Mouse (Mus musculus) CH12.LX (cell line): ENCODE data around the gene Tspan3. TPM values are rescaled to one million over a fixed set of nuclear protein-coding genes. Genes with fewer than 3 reads are reported as not detected.

ENCODE experiments used
- DNase-seq: peaks from one replicate; pipeline ENCODE4 v3.0.0-alpha.2; 2013; ENCODE audit errors: extremely low read depth
- H3K27ac ChIP-seq: 2 replicates; pipeline ENCODE4 v1.5.1; 2012; ENCODE audit warnings: low read depth, mild to moderate bottlenecking, control low read depth, moderate library complexity; ENCODE audit not compliant: insufficient read depth
- H3K27me3 ChIP-seq: replicated peaks from 2 replicates; pipeline ENCODE3; 2012; ENCODE audit warnings: inconsistent platforms
- H3K36me3 ChIP-seq, 2 experiments: replicated peaks in 1 of 2; 2 replicates each; pipeline versions ENCODE3 to v1.6.1; 2012; ENCODE audit warnings: inconsistent platforms in 1 of 2, low read length in 1 of 2, mild to moderate bottlenecking in 1 of 2, mixed read lengths in 1 of 2, moderate library complexity in 1 of 2; ENCODE audit not compliant: control insufficient read depth in 1 of 2, insufficient read depth in 1 of 2
- H3K4me1 ChIP-seq, 2 experiments: 2 replicates each; pipeline ENCODE4 v1.6.1; 2012; ENCODE audit warnings: inconsistent platforms in 1 of 2, moderate library complexity in 1 of 2; ENCODE audit not compliant: insufficient read depth in 2 of 2, control insufficient read depth in 1 of 2
- H3K4me2 ChIP-seq: 2 replicates; pipeline ENCODE4 v1.6.1; 2012; ENCODE audit warnings: low read depth, mild to moderate bottlenecking, control low read depth; ENCODE audit not compliant: poor library complexity, insufficient read depth, severe bottlenecking
- H3K4me3 ChIP-seq, 3 experiments: fragments of 150-350 bp in 1 of 3; sonication (generic) in 1 of 3; replicated peaks in 1 of 3; 2 replicates each; pipeline versions ENCODE3 to v1.5.1; 2011 to 2012; ENCODE audit warnings: low read depth in 2 of 3, low read length in 2 of 3, mild to moderate bottlenecking in 2 of 3, moderate library complexity in 2 of 3, control low read depth in 1 of 3, improper control_type of control experiment in 1 of 3, inconsistent platforms in 1 of 3, mixed read lengths in 1 of 3; ENCODE audit not compliant: poor library complexity in 1 of 3
- H3K79me2 ChIP-seq: replicated peaks from 2 replicates; pipeline ENCODE4 v1.6.1; 2012; ENCODE audit warnings: mild to moderate bottlenecking, moderate library complexity; ENCODE audit not compliant: control insufficient read depth, poor library complexity, insufficient read depth, severe bottlenecking; ENCODE audit errors: extremely low read depth
- H3K9ac ChIP-seq: 2 replicates; pipeline ENCODE4 v1.6.1; 2012; ENCODE audit warnings: low read depth, mild to moderate bottlenecking, control low read depth, moderate library complexity; ENCODE audit not compliant: insufficient read depth
- H3K9me3 ChIP-seq: replicated peaks from 2 replicates; pipeline ENCODE3; 2012; ENCODE audit warnings: low read length, inconsistent platforms, mixed read lengths
- BHLHE40 ChIP-seq: IDR thresholded peaks from 2 replicates; pipeline ENCODE4 v1.6.1; 2011; ENCODE audit warnings: mild to moderate bottlenecking, low read depth, low read length, improper control_type of control experiment
- CHD1 ChIP-seq: IDR thresholded peaks from 2 replicates; pipeline ENCODE4 v1.6.1; 2012; ENCODE audit warnings: low read depth, low read length, improper control_type of control experiment, inconsistent platforms
- CHD2 ChIP-seq: IDR thresholded peaks from 2 replicates; pipeline ENCODE4 v1.6.1; 2011; ENCODE audit warnings: low read length, improper control_type of control experiment
- CTCF ChIP-seq, 2 experiments: IDR thresholded peaks in 1 of 2; conservative IDR thresholded peaks in 1 of 2; 2 replicates each; pipeline ENCODE4 v1.5.1; 2011 to 2012; ENCODE audit warnings: low read depth in 2 of 2, low read length in 2 of 2, improper control_type of control experiment in 1 of 2, inconsistent platforms in 1 of 2, mild to moderate bottlenecking in 1 of 2, moderate library complexity in 1 of 2
- E2F4 ChIP-seq: IDR thresholded peaks from 2 replicates; pipeline ENCODE4 v1.6.1; 2011; ENCODE audit warnings: low read depth, low read length, improper control_type of control experiment; ENCODE audit not compliant: insufficient replicate concordance
- EP300 ChIP-seq: IDR thresholded peaks from 2 replicates; pipeline ENCODE4 v1.6.1; 2011; ENCODE audit warnings: low read length, improper control_type of control experiment
- ETS1 ChIP-seq: conservative IDR thresholded peaks from 2 replicates; pipeline ENCODE4 v1.6.1; 2012; ENCODE audit warnings: low read depth, mild to moderate bottlenecking, inconsistent platforms, low read length, improper control_type of control experiment, moderate library complexity
- GABPA ChIP-seq: IDR thresholded peaks from 2 replicates; pipeline ENCODE4 v1.6.1; 2012; ENCODE audit warnings: low read depth, low read length, improper control_type of control experiment, inconsistent platforms; ENCODE audit not compliant: insufficient replicate concordance
- HCFC1 ChIP-seq: IDR thresholded peaks from 2 replicates; pipeline ENCODE4 v1.6.1; 2012; ENCODE audit warnings: low read depth, mild to moderate bottlenecking, inconsistent platforms, low read length, improper control_type of control experiment
- IRF4 ChIP-seq: IDR thresholded peaks from 2 replicates; pipeline ENCODE4 v1.6.1; 2014; ENCODE audit warnings: low read depth, mild to moderate bottlenecking, inconsistent platforms, low read length, improper control_type of control experiment
- JUN ChIP-seq: IDR thresholded peaks from 2 replicates; pipeline ENCODE4 v1.6.1; 2011; ENCODE audit warnings: low read depth, mild to moderate bottlenecking, low read length, improper control_type of control experiment, moderate library complexity; ENCODE audit not compliant: insufficient read depth
- JUND ChIP-seq: conservative IDR thresholded peaks from 2 replicates; pipeline ENCODE4 v1.6.1; 2011; ENCODE audit warnings: low read depth, low read length, improper control_type of control experiment
- MAFK ChIP-seq: IDR thresholded peaks from 2 replicates; pipeline ENCODE4 v1.6.1; 2011; ENCODE audit warnings: low read length, improper control_type of control experiment; ENCODE audit not compliant: insufficient replicate concordance
- MEF2A ChIP-seq: IDR thresholded peaks from 2 replicates; pipeline ENCODE4 v1.6.1; 2014; ENCODE audit warnings: low read depth, mild to moderate bottlenecking, inconsistent platforms, low read length, improper control_type of control experiment, borderline replicate concordance
- MXI1 ChIP-seq: IDR thresholded peaks from 2 replicates; pipeline ENCODE4 v1.6.1; 2011; ENCODE audit warnings: mild to moderate bottlenecking, low read depth, low read length, improper control_type of control experiment
- NELFE ChIP-seq: IDR thresholded peaks from 2 replicates; pipeline ENCODE4 v1.6.1; 2011; ENCODE audit warnings: low read depth, low read length, improper control_type of control experiment
- NRF1 ChIP-seq: IDR thresholded peaks from 2 replicates; pipeline ENCODE4 v1.6.1; 2014; ENCODE audit warnings: low read depth, mild to moderate bottlenecking, inconsistent platforms, low read length, improper control_type of control experiment, moderate library complexity
- POLR2A ChIP-seq: IDR thresholded peaks from 2 replicates; pipeline ENCODE4 v1.6.1; 2011; ENCODE audit warnings: low read depth, mild to moderate bottlenecking, improper control_type of control experiment, low read length
- POLR2AphosphoS2 ChIP-seq: IDR thresholded peaks from 2 replicates; pipeline ENCODE4 v1.6.1; 2011; ENCODE audit warnings: low read depth, low read length, improper control_type of control experiment
- RAD21 ChIP-seq: IDR thresholded peaks from 2 replicates; pipeline ENCODE4 v1.6.1; 2011; ENCODE audit warnings: low read depth, mild to moderate bottlenecking, low read length, improper control_type of control experiment, moderate library complexity
- RCOR1 ChIP-seq: conservative IDR thresholded peaks from 2 replicates; pipeline ENCODE4 v1.6.1; 2012; ENCODE audit warnings: low read depth, mild to moderate bottlenecking, inconsistent platforms, low read length, improper control_type of control experiment
- SIN3A ChIP-seq: IDR thresholded peaks from 2 replicates; pipeline ENCODE4 v1.6.1; 2012; ENCODE audit warnings: low read length, improper control_type of control experiment, inconsistent platforms
- UBTF ChIP-seq: IDR thresholded peaks from 2 replicates; pipeline ENCODE4 v1.6.1; 2012; ENCODE audit warnings: low read depth, mild to moderate bottlenecking, inconsistent platforms, low read length, improper control_type of control experiment, moderate library complexity
- USF1 ChIP-seq: IDR thresholded peaks from 2 replicates; pipeline ENCODE4 v1.6.1; 2014; ENCODE audit warnings: low read depth, mild to moderate bottlenecking, inconsistent platforms, low read length, improper control_type of control experiment
- USF2 ChIP-seq: conservative IDR thresholded peaks from 2 replicates; pipeline ENCODE4 v1.6.1; 2011; ENCODE audit warnings: low read depth, low read length, improper control_type of control experiment
- ZC3H11A ChIP-seq: IDR thresholded peaks from 2 replicates; pipeline ENCODE4 v1.6.1; 2012; ENCODE audit warnings: low read depth, mild to moderate bottlenecking, inconsistent platforms, low read length, improper control_type of control experiment
- ZKSCAN1 ChIP-seq: IDR thresholded peaks from 2 replicates; pipeline ENCODE4 v1.6.1; 2012; ENCODE audit warnings: low read depth, inconsistent platforms, low read length, improper control_type of control experiment, borderline replicate concordance
- ZMIZ1 ChIP-seq: IDR thresholded peaks from 2 replicates; pipeline ENCODE4 v1.6.1; 2012; ENCODE audit warnings: low read depth, mild to moderate bottlenecking, inconsistent platforms, low read length, improper control_type of control experiment
- ZNF384 ChIP-seq: IDR thresholded peaks from 2 replicates; pipeline ENCODE4 v1.6.1; 2012; ENCODE audit warnings: low read depth, low read length, improper control_type of control experiment, inconsistent platforms
- dilution Hi-C: fragments of 300-500 bp; cut with MboI; formaldehyde crosslinking; loops from 2 replicates; pipeline ENCODE4 v1.14.3; 2020; ENCODE audit warnings: low sequenced_read_pairs; ENCODE audit not compliant: extremely low pct_unique_long_range_greater_than_20kb, extremely low pct_ligation_motif_present
- in situ Hi-C: fragments of 300-500 bp; cut with MboI; formaldehyde crosslinking; loops from 3 replicates; pipeline ENCODE4 v1.14.3; 2019; ENCODE audit warnings: low sequenced_read_pairs, low pct_ligation_motif_present, low pct_unique_long_range_greater_than_20kb, mixed read lengths
- polyA plus RNA-seq: library from polyadenylated mRNA; unstranded; fragments of >175 nt; gene quantifications from 2 replicates; pipeline ENCODE4 v1.2.1, GENCODE M21; 2012; ENCODE audit warnings: low read depth; ENCODE audit not compliant: insufficient read length
- total RNA-seq, 2 experiments: library from RNA; depleted of rRNA; stranded (reverse); fragments of 300-350 nt in 1 of 2; fragments of >200 nt in 1 of 2; gene quantifications; 2 replicates each; pipeline ENCODE4 v1.2.3; 2012 to 2014

Gene Tspan3
- total and polyA plus RNA-seq, 3 experiments, result 34.5 to 85.9 (median 60.4) TPM

GRCm38 (mm10) chr9:56191498-56192455, 26.5 kb upstream of the Tspan3 start:
- in situ Hi-C loops, result no loop called here
- Histone ChIP-seq H3K4me3 (no peak overlapping the region), H3K79me2 (no peaks in the 10 kb centered on the region), H3K9ac (no peak overlapping the region), H3K4me2 (no peak overlapping the region)
- no peak for DNase-seq
- TF ChIP-seq JUND (no peak), EP300 (no peak), GABPA (no peak), CTCF (conservative IDR thresholded peaks at IDR 0.05 in 1 of 2, IDR thresholded peaks at IDR 0.05 in 1 of 2; ENCODE audit: low read depth in 2 of 2, low read length in 2 of 2) (no peak), NRF1 (no peak), BHLHE40 (no peak)
- TF ChIP-seq, all 38 proteins: peak for 0
- Histone ChIP-seq H3K36me3 (no peaks in the 10 kb centered on the region), H3K27ac (no peak overlapping the region), H3K4me1 (0 out of 4 replicates have a peak, but pooled peaks cover 2 to 3% of the 10 kb centered on the region in 2 experiments), H3K27me3 (no peaks in the 10 kb centered on the region), H3K9me3 (no peaks in the 10 kb centered on the region)
- dilution Hi-C loops, result no loop called here

GRCm38 (mm10) chr9:56180118-56180781, 15.0 kb upstream of the Tspan3 start:
- H3K4me3 ChIP-seq, result peak overlapping the region in 1 of 3 experiments; percentile 13
- no peaks in the 10 kb centered on the region for H3K27me3 ChIP-seq
- H3K36me3 ChIP-seq, result no peaks in the 10 kb centered on the region
- in situ Hi-C loops, result no loop called here
- peaks cover 2% of the 10 kb centered on the region for H3K9me3 ChIP-seq
- DNase-seq, result peak; percentile 47
- no peak overlapping the region; the same call in 1 of the 2 replicates for H3K27ac ChIP-seq
- dilution Hi-C loops, result no loop called here
- peak overlapping the region; percentile 75 for H3K4me2 ChIP-seq
- peaks cover 10 to 37% of the 10 kb centered on the region in 2 experiments for H3K4me1 ChIP-seq
- peak overlapping the region; percentile 15; the same call in 1 of the 2 replicates for H3K9ac ChIP-seq
- no peaks in the 10 kb centered on the region for H3K79me2 ChIP-seq
- TF ChIP-seq CHD1 (no peak), JUND (no peak), CHD2 (no peak), SIN3A (no peak), ZKSCAN1 (no peak), MAFK (no peak), ZNF384 (no peak), POLR2A (no peak), MXI1 (no peak), UBTF (no peak), ZC3H11A (no peak), MEF2A (0 out of 2 replicates have a peak, but pooled peaks have one; percentile 19), BHLHE40 (peak; percentile 78), ZMIZ1 (no peak), POLR2AphosphoS2 (no peak), RAD21 (no peak), HCFC1 (no peak), E2F4 (no peak), RCOR1 (no peak), ETS1 (peak; percentile 31; the same call in 1 of the 2 replicates), IRF4 (no peak), JUN (no peak), USF1 (peak; percentile 67), NELFE (no peak), USF2 (peak; percentile 80), CTCF (conservative IDR thresholded peaks at IDR 0.05 in 1 of 2, IDR thresholded peaks at IDR 0.05 in 1 of 2; ENCODE audit: low read depth in 2 of 2, low read length in 2 of 2) (no peak)
